Mouse (Mus musculus) lung, embryonic 14.5 days (tissue): ENCODE data around the gene Gm8978. TPM values are rescaled to one million over a fixed set of nuclear protein-coding genes. Genes with fewer than 3 reads are reported as not detected.
A peak's percentile ranks its signal among the peaks of the same experiment; 100 is the strongest.
"Not testable (repeated sequence)": the region's sequence is repeated elsewhere in the genome, so short reads cannot be mapped to it uniquely, and the experiment has no call there.

ENCODE experiments used
- ATAC-seq: fragments of 200-750 bp; cut with Nextera tagmentation; 2 replicates; pipeline ENCODE4 v1.8.0; 2017; ENCODE audit warnings: mild to moderate bottlenecking, moderate TSS enrichment, moderate library complexity; ENCODE audit not compliant: insufficient read depth
- DNase-seq: peaks from one replicate; pipeline ENCODE4 v3.0.0-alpha.2; 2015
- H3K27ac ChIP-seq: fragments of 300-500 bp; sonication (generic); 2 replicates; pipeline ENCODE4 v1.5.1; 2014; ENCODE audit warnings: low read depth, mild to moderate bottlenecking, moderate library complexity
- H3K27me3 ChIP-seq: fragments of 300-500 bp; sonication (generic); 2 replicates; pipeline ENCODE4 v1.6.1; 2014; ENCODE audit warnings: low read length, control low read depth; ENCODE audit not compliant: insufficient read depth
- H3K36me3 ChIP-seq: fragments of 300-500 bp; sonication (generic); 2 replicates; pipeline ENCODE4 v1.6.1; 2014; ENCODE audit warnings: control low read depth; ENCODE audit not compliant: insufficient read depth
- H3K4me1 ChIP-seq: fragments of 300-500 bp; sonication (generic); 2 replicates; pipeline ENCODE4 v1.6.1; 2014; ENCODE audit warnings: antibody characterized with exemption, control low read depth; ENCODE audit not compliant: insufficient read depth
- H3K4me2 ChIP-seq: fragments of 300-500 bp; sonication (generic); 2 replicates; pipeline ENCODE4 v1.6.1; 2014; ENCODE audit warnings: mild to moderate bottlenecking
- H3K4me3 ChIP-seq: fragments of 300-500 bp; sonication (generic); 2 replicates; pipeline ENCODE4 v1.5.1; 2014; ENCODE audit warnings: low read depth, low read length
- H3K9ac ChIP-seq: fragments of 300-500 bp; sonication (generic); 2 replicates; pipeline ENCODE4 v1.6.1; 2014
- H3K9me3 ChIP-seq: fragments of 300-500 bp; sonication (generic); 2 replicates; pipeline ENCODE4 v1.6.1; 2016; ENCODE audit warnings: low read depth, low read length, control low read depth
- WGBS: fragments of 180-500 bp; shearing (Covaris S2); extraction: QIAGEN DNeasy Blood & Tissue Kit; methylation state at CpG from one replicate; pipeline ENCODE4 v1.1.7; 2014; 5-methylcytosine and 5-hydroxymethylcytosine counted together
- microRNA-seq: library from miRNA; unstranded; fragments of <30 nt; microRNA quantifications from one replicate; pipeline ENCODE4, GENCODE M21; 2016; ENCODE audit warnings: borderline number of aligned reads
- polyA plus RNA-seq: library from polyadenylated mRNA; unstranded; fragments of >200 nt; fragmentation: Nextera tagmentation; extraction: Ambion mirVana; gene quantifications from 2 replicates; pipeline ENCODE4 v1.2.1, GENCODE M21; 2014

Gene Gm8978
- not detected in 2 replicates for polyA plus RNA-seq

DNA sequence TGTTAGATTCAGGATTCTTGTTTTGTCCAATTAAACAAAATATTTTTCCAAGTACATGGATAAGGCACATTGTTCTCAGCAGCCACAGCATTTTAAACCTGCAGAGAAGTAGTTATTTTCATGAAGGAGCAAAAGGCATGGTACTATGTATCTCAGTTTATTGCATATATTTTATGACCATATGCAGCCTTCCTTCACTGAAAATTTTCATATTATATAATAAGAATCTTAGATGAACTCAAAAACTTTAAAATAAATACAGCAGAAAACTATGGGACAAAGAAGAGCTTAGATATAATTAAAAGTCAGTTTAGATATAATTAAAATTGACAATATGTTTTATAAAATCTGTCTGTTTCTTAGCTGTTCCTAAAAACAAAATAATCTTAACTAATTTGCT, at the start of gene Gm8978:
Gene Gm8978, minus strand, starts transcription at position 101 of the 400 bp plus-strand sequence.
- H3K27me3 ChIP-seq, H3K4me1 ChIP-seq, H3K9ac ChIP-seq, H3K4me3 ChIP-seq, H3K4me2 ChIP-seq, H3K27ac ChIP-seq, H3K9me3 ChIP-seq, ATAC-seq, DNase-seq, H3K36me3 ChIP-seq: not testable (repeated sequence)

- not testable (repeated sequence) for H3K36me3 ChIP-seq, H3K9me3 ChIP-seq, H3K27ac ChIP-seq, H3K4me1 ChIP-seq, H3K27me3 ChIP-seq
- peak overlapping the region; percentile 59 for H3K4me2 ChIP-seq
- DNase-seq: peak; percentile 77
- ATAC-seq: peak; percentile 99
- peak overlapping the region; percentile 29 for H3K4me3 ChIP-seq
- 6% methylated on average over 10 of the region's 38 CpGs for WGBS
- H3K9ac ChIP-seq: peak overlapping the region; percentile 32; the same call in 1 of the 2 replicates
These were observed 35.3 kb downstream of the Gm8978 start for GRCm38 (mm10) chr19:33589626-33590302.

- H3K36me3 ChIP-seq, H3K4me1 ChIP-seq, H3K9me3 ChIP-seq, DNase-seq, H3K27ac ChIP-seq, H3K9ac ChIP-seq, ATAC-seq, H3K4me2 ChIP-seq, H3K27me3 ChIP-seq, H3K4me3 ChIP-seq: not testable (repeated sequence)
- 70% methylated on average over 5 of the region's 5 CpGs for WGBS
These were observed 56.5 kb downstream of the Gm8978 start for GRCm38 (mm10) chr19:33568551-33568950.

Small RNAs within 50 kb of the gene (microRNA-seq; reads per million reads assigned to microRNA genes)
- not detected for gene Gm27440

Other genes with a start within 250 kb of the Gm8978 start
- gene Rnls, start 233.0 kb downstream of the Gm8978 start, polyA plus RNA-seq: 6.6 and 6.8 TPM in 2 replicates
- not detected in 2 replicates for gene Lipo4, start 107.5 kb downstream of the Gm8978 start, polyA plus RNA-seq
- 0.22 and 0.25 TPM in 2 replicates for gene Lipo2, start 126.1 kb upstream of the Gm8978 start, polyA plus RNA-seq
- 18.0 and 18.7 TPM in 2 replicates for gene Lipo3, start 136.7 kb upstream of the Gm8978 start, polyA plus RNA-seq
- not detected in 2 replicates for gene Lipo1, start 162.2 kb upstream of the Gm8978 start, polyA plus RNA-seq